Mouse (Mus musculus): Measurements from ENCODE around the gene Zfp651. TPM values are rescaled to one million over a fixed set of nuclear protein-coding genes. Genes with fewer than 3 reads are reported as not detected.

Zfp651 gene
- total and polyA plus RNA-seq, 2 experiments from 2014 or later, result 13.2 to 34.5 TPM

DNA sequence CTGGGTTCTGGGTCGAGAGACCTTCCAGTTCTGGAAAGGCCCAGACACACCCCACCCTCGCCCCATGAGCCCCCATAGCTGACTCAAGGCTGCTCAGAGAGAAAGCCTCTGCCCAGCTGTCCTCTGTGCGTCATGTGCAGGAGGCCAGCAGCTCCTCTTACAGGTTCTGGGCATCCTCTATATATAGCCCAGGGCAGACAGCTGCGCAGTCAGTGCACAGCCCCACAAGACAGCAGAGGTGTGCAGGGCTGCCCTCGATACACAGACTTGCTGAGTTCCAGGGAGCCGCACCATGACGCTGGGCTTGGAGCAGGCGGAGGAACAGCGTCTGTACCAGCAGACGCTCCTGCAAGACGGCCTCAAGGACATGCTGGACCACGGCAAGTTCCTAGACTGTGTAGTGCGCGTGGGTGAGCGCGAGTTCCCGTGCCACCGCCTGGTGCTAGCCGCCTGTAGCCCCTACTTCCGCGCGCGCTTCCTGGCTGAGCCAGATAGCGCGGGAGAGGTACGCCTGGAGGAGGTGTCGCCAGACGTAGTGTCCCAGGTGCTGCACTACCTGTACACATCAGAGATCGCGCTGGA is 18.4 kb downstream of the Zfp651 start, which contains the start of gene Klhl40:
Gene Klhl40 (plus strand): TSS at position 124 of the 582 bp plus-strand sequence.
- Histone ChIP-seq H3K36me3 (replicated peaks; ENCODE audit: control insufficient read depth, insufficient read depth, low read length) (no peaks in the 10 kb centered on the region), H3K27me3 (ENCODE audit: control insufficient read depth, insufficient read depth, low read length) (peaks cover 19% of the 10 kb centered on the region; the same call in 1 of the 2 replicates), H3K9me3 (replicated peaks; ENCODE audit: control insufficient read depth, low read length) (no peaks in the 10 kb centered on the region), H3K4me3 (ENCODE audit: low read depth, low read length) (peak within 1 kb of the TSS; percentile 35), H3K4me2 (ENCODE audit: low read depth, low read length) (peak within 1 kb of the TSS; percentile 69), H3K4me1 (ENCODE audit: control insufficient read depth, insufficient read depth) (peaks cover 41% of the 10 kb centered on the region), H3K9ac (replicated peaks; ENCODE audit: low read depth, low read length) (no peak within 1 kb of the TSS), H3K27ac (ENCODE audit: low read depth) (peak within 1 kb of the TSS; percentile 82)
- 8% methylated on average over 30 of the region's 30 CpGs for WGBS
- DNase-seq (ENCODE audit: low spot score) (no peak), ATAC-seq (ENCODE audit: insufficient read depth, low read depth) (peak; percentile 74)
- TF ChIP-seq EP300 (IDR thresholded peaks at IDR 0.05; ENCODE audit: low read depth) (no peak), CTCF (IDR thresholded peaks at IDR 0.05; ENCODE audit: low read depth) (no peak)

- H3K4me3 ChIP-seq (ENCODE audit: low read depth, low read length), result peak overlapping the region; percentile 35
- DNase-seq (ENCODE audit: low spot score) (no peak), ATAC-seq (ENCODE audit: insufficient read depth, low read depth) (peak; percentile 29)
- H3K27ac ChIP-seq (ENCODE audit: low read depth), result peak overlapping the region; percentile 82
- no peak for TF ChIP-seq CTCF (IDR thresholded peaks at IDR 0.05; ENCODE audit: low read depth)
- no peak for TF ChIP-seq EP300 (IDR thresholded peaks at IDR 0.05; ENCODE audit: low read depth)
- H3K4me2 ChIP-seq (ENCODE audit: low read depth, low read length), result peak overlapping the region; percentile 69
- WGBS, result 13% methylated on average over 54 of the region's 54 CpGs
- peaks cover 38% of the 10 kb centered on the region for H3K4me1 ChIP-seq (ENCODE audit: control insufficient read depth, insufficient read depth)
- H3K36me3 ChIP-seq (replicated peaks; ENCODE audit: control insufficient read depth, insufficient read depth, low read length), result no peaks in the 10 kb centered on the region
- no peaks in the 10 kb centered on the region for H3K9me3 ChIP-seq (replicated peaks; ENCODE audit: control insufficient read depth, low read length)
- H3K27me3 ChIP-seq (ENCODE audit: control insufficient read depth, insufficient read depth, low read length), result peaks cover 19% of the 10 kb centered on the region; the same call in 1 of the 2 replicates
- no peak overlapping the region for H3K9ac ChIP-seq (replicated peaks; ENCODE audit: low read depth, low read length)
Measured at GRCm38 (mm10) chr9:121778066-121778624, 19.0 kb downstream of the Zfp651 start.

DNA sequence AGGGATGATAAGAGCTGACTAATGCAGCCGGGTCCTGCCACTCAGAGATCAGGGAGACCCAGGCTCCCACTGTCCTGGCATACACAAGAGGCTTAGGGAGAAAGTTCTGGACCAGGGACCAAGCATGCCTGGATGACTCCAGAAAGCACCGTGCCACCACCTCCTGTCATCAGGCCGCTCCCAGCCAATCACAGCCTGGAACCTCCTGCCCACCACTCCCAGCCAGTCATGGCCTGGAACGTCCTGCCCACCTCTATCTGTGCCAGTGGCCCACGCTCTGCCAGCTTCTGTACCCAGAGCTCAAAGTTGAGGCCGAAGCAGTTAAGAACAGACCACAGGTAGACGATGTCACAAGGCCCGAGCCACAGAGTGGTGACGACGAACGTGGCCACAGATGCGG is 25.7 kb downstream of the Zfp651 start:
- WGBS, result 72% methylated on average over 12 of the region's 12 CpGs
- H3K4me1 ChIP-seq (ENCODE audit: control insufficient read depth, insufficient read depth), result no peaks in the 10 kb centered on the region
- H3K9ac ChIP-seq (replicated peaks; ENCODE audit: low read depth, low read length), result no peak overlapping the region
- H3K4me3 ChIP-seq (ENCODE audit: low read depth, low read length), result no peak overlapping the region
- TF ChIP-seq CTCF (IDR thresholded peaks at IDR 0.05; ENCODE audit: low read depth) (no peak), EP300 (IDR thresholded peaks at IDR 0.05; ENCODE audit: low read depth) (no peak)
- DNase-seq (ENCODE audit: low spot score) (no peak), ATAC-seq (ENCODE audit: insufficient read depth, low read depth) (peak; percentile 36; the same call in 1 of the 2 replicates)
- H3K4me2 ChIP-seq (ENCODE audit: low read depth, low read length), result no peak overlapping the region
- H3K9me3 ChIP-seq (replicated peaks; ENCODE audit: control insufficient read depth, low read length), result no peaks in the 10 kb centered on the region
- no peaks in the 10 kb centered on the region for H3K27me3 ChIP-seq (ENCODE audit: control insufficient read depth, insufficient read depth, low read length)
- no peak overlapping the region for H3K27ac ChIP-seq (ENCODE audit: low read depth)
- 0 out of 2 replicates have a peak, but pooled peaks cover 7% of the 10 kb centered on the region for H3K36me3 ChIP-seq (replicated peaks; ENCODE audit: control insufficient read depth, insufficient read depth, low read length)

- DNase-seq (ENCODE audit: low spot score) (no peak), ATAC-seq (ENCODE audit: insufficient read depth, low read depth) (no peak)
- WGBS, result 74% methylated on average over 8 of the region's 8 CpGs
- Histone ChIP-seq H3K27ac (ENCODE audit: low read depth) (no peak overlapping the region), H3K4me1 (ENCODE audit: control insufficient read depth, insufficient read depth) (no peaks in the 10 kb centered on the region), H3K27me3 (ENCODE audit: control insufficient read depth, insufficient read depth, low read length) (no peaks in the 10 kb centered on the region), H3K4me3 (ENCODE audit: low read depth, low read length) (no peak overlapping the region), H3K36me3 (replicated peaks; ENCODE audit: control insufficient read depth, insufficient read depth, low read length) (0 out of 2 replicates have a peak, but pooled peaks cover 7% of the 10 kb centered on the region), H3K9ac (replicated peaks; ENCODE audit: low read depth, low read length) (no peak overlapping the region), H3K4me2 (ENCODE audit: low read depth, low read length) (no peak overlapping the region), H3K9me3 (replicated peaks; ENCODE audit: control insufficient read depth, low read length) (no peaks in the 10 kb centered on the region)
- no peak for TF ChIP-seq EP300 (IDR thresholded peaks at IDR 0.05; ENCODE audit: low read depth)
- TF ChIP-seq CTCF (IDR thresholded peaks at IDR 0.05; ENCODE audit: low read depth), result no peak
Measured at GRCm38 (mm10) chr9:121785261-121785660, 26.1 kb downstream of the Zfp651 start.

- H3K27ac ChIP-seq (ENCODE audit: low read depth), result no peak overlapping the region
- H3K27me3 ChIP-seq (ENCODE audit: control insufficient read depth, insufficient read depth, low read length), result no peaks in the 10 kb centered on the region
- H3K9ac ChIP-seq (replicated peaks; ENCODE audit: low read depth, low read length), result no peak overlapping the region
- no peak for DNase-seq (ENCODE audit: low spot score)
- ATAC-seq (ENCODE audit: insufficient read depth, low read depth), result no peak
- 74% methylated on average over 2 of the region's 2 CpGs for WGBS
- no peak overlapping the region for H3K4me3 ChIP-seq (ENCODE audit: low read depth, low read length)
- 0 out of 2 replicates have a peak, but pooled peaks cover under 1% of the 10 kb centered on the region for H3K4me1 ChIP-seq (ENCODE audit: control insufficient read depth, insufficient read depth)
- no peaks in the 10 kb centered on the region for H3K9me3 ChIP-seq (replicated peaks; ENCODE audit: control insufficient read depth, low read length)
- TF ChIP-seq CTCF (IDR thresholded peaks at IDR 0.05; ENCODE audit: low read depth), result no peak
- TF ChIP-seq EP300 (IDR thresholded peaks at IDR 0.05; ENCODE audit: low read depth), result no peak
- H3K4me2 ChIP-seq (ENCODE audit: low read depth, low read length), result no peak overlapping the region
- H3K36me3 ChIP-seq (replicated peaks; ENCODE audit: control insufficient read depth, insufficient read depth, low read length), result 0 out of 2 replicates have a peak, but pooled peaks cover 7% of the 10 kb centered on the region
Measured at GRCm38 (mm10) chr9:121786359-121786758, 27.2 kb downstream of the Zfp651 start.
